Mouse (Mus musculus): ENCODE measurements around the gene Lcn6. TPM values are rescaled to one million over a fixed set of nuclear protein-coding genes. Genes with fewer than 3 reads are reported as not detected.
A peak's percentile ranks its signal among the peaks of the same experiment; 100 is the strongest.

Gene Lcn6
- polyA plus RNA-seq, 1 experiment: not detected

DNA sequence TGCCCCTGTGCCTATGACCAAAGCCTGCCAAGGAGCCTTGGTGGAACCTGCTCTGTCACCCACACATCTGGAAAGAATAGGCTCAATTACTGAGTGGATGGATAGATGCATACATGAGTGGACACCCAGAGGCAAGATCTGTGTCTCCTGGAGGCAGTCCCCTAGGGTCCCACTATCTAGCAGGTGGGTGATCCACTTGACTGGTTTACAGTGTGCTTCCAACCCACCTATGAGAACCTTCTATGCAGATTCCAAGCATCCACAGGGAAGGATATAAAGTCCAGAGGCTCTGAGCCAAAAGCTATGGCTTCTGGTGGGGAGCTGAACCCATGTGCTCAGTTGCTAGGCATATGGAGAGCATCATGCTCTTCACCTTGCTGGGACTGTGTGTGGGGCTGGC, 18.9 kb upstream of the Lcn6 start, which contains the start of gene Lcn5:
TSS of gene Lcn5 (plus strand) at position 301 of the 400 bp plus-strand sequence.
- Histone ChIP-seq H3K4me3 (replicated peaks; ENCODE audit: extremely low read depth, low read depth, low read length) (no peak within 1 kb of the TSS), H3K4me1 (ENCODE audit: control insufficient read depth, insufficient read depth, low read length) (no peaks in the 10 kb centered on the region)
- TF ChIP-seq CTCF (IDR thresholded peaks at IDR 0.05; ENCODE audit: insufficient read depth, low read length) (no peak), POLR2A (IDR thresholded peaks at IDR 0.05; ENCODE audit: borderline replicate concordance, extremely low read depth, low read depth, low read length) (no peak)
- DNase-seq: no peak

- Histone ChIP-seq H3K4me1 (ENCODE audit: control insufficient read depth, insufficient read depth, low read length) (no peaks in the 10 kb centered on the region), H3K4me3 (replicated peaks; ENCODE audit: extremely low read depth, low read depth, low read length) (no peak overlapping the region)
- DNase-seq: no peak
- WGBS: 75% methylated on average over 8 of the region's 8 CpGs
- TF ChIP-seq POLR2A (IDR thresholded peaks at IDR 0.05; ENCODE audit: borderline replicate concordance, extremely low read depth, low read depth, low read length) (no peak), CTCF (IDR thresholded peaks at IDR 0.05; ENCODE audit: insufficient read depth, low read length) (no peak)
These were observed 16.3 kb upstream of the Lcn6 start for GRCm38 (mm10) chr2:25660279-25660678.

- no peak overlapping the region for H3K4me3 ChIP-seq (replicated peaks; ENCODE audit: extremely low read depth, low read depth, low read length)
- DNase-seq: no peak
- WGBS: 77% methylated on average over 6 of the region's 6 CpGs
- no peaks in the 10 kb centered on the region for H3K4me1 ChIP-seq (ENCODE audit: control insufficient read depth, insufficient read depth, low read length)
- TF ChIP-seq CTCF (IDR thresholded peaks at IDR 0.05; ENCODE audit: insufficient read depth, low read length) (no peak), POLR2A (IDR thresholded peaks at IDR 0.05; ENCODE audit: borderline replicate concordance, extremely low read depth, low read depth, low read length) (no peak)
These were observed 15.2 kb upstream of the Lcn6 start for GRCm38 (mm10) chr2:25661245-25661970.

DNA sequence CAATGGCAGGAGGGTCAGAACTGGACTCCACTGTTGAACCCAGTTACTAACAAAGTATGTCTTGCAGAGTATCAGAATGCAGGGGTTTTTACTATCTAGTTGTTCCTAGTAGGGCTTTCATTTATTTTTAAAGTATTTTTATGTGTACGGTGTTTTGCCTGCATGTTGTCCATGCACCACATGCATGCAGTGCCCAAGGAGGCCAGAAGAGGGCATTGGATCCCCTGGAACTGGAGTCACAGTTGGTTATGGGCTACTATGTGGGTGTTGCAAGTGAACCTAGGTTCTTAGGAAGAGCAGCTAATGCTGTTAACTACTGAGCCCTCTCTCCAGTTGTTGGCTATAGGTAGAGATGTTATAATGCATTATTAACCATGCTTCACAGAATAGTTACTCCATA, 13.1 kb upstream of the Lcn6 start:
- WGBS: 50% methylated on average over 1 of the region's 1 CpGs
- Histone ChIP-seq H3K4me1 (ENCODE audit: control insufficient read depth, insufficient read depth, low read length) (no peaks in the 10 kb centered on the region), H3K4me3 (replicated peaks; ENCODE audit: extremely low read depth, low read depth, low read length) (no peak overlapping the region)
- peak; percentile 31 for DNase-seq
- no peak for TF ChIP-seq POLR2A (IDR thresholded peaks at IDR 0.05; ENCODE audit: borderline replicate concordance, extremely low read depth, low read depth, low read length)
- peak; percentile 73 for TF ChIP-seq CTCF (IDR thresholded peaks at IDR 0.05; ENCODE audit: insufficient read depth, low read length)

DNA sequence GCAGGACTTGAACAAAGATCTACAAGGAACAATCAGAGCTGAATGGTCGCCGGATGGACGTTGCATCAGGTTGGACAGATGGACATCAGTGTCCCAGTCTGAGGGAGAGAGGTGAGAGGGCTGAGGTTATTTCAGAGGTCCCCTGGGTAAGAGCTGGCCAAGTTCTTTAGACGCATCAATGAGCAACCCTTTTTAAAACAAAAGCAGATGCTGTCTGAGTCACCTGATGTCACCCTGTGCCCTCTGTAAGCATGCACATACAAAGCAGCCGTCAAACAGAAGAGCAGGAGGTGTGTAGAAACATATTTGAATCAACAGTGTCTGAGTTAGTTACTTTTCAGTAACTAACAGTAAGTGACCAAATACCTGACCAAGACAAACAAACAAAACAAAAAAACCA, 12.5 kb upstream of the Lcn6 start:
- WGBS: 81% methylated on average over 5 of the region's 5 CpGs
- DNase-seq: no peak
- no peak for TF ChIP-seq POLR2A (IDR thresholded peaks at IDR 0.05; ENCODE audit: borderline replicate concordance, extremely low read depth, low read depth, low read length)
- TF ChIP-seq CTCF (IDR thresholded peaks at IDR 0.05; ENCODE audit: insufficient read depth, low read length): no peak
- Histone ChIP-seq H3K4me3 (replicated peaks; ENCODE audit: extremely low read depth, low read depth, low read length) (no peak overlapping the region), H3K4me1 (ENCODE audit: control insufficient read depth, insufficient read depth, low read length) (no peaks in the 10 kb centered on the region)

DNA sequence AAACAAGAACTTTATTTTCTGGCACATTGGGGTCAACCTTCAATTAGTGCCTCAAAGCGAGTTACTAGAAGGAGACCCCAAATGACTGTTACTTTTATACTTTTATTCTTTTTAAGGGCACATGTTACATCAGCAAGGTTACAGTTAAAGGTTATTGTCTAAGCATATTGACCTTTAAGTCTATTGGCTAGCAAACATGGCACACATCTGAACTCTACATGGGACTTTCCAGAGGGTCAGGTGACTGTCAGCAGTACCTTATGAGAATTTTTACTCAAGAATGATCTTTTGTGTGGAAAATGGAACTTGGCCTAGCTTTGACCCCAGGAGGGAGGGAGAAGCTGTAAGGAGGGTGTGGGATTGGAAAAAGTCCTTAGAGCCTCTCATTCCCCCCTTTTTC, 10.1 kb upstream of the Lcn6 start:
- DNase-seq: no peak
- WGBS: 48% methylated on average over 1 of the region's 1 CpGs

DNA sequence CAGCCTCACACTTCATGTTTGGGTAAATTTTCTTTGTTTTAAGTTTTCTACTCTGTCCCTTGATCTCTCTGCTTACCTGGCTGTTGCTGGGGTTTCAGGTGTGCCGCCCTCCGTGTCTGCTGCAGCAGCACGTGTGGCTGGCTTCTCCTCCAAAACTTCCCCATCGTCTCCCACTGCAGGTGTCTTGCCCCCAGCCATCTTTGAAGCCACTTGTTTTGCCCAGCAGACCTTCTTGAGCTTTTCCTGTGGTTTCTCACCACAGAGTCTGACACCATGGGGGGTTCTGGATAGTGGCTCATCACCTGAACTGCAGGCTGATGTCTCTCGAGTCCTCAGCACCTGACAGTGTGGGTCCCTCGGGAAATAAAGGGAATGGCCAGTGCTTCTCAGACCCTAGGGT, 3.0 kb downstream of the Lcn6 start:
- 78% methylated on average over 6 of the region's 6 CpGs for WGBS
- no peak overlapping the region for H3K4me3 ChIP-seq (replicated peaks; ENCODE audit: extremely low read depth, low read depth, low read length)
- DNase-seq: no peak
- no peaks in the 10 kb centered on the region for H3K4me1 ChIP-seq (ENCODE audit: control insufficient read depth, insufficient read depth, low read length)
- TF ChIP-seq CTCF (IDR thresholded peaks at IDR 0.05; ENCODE audit: insufficient read depth, low read length): no peak
- TF ChIP-seq POLR2A (IDR thresholded peaks at IDR 0.05; ENCODE audit: borderline replicate concordance, extremely low read depth, low read depth, low read length): no peak

More for the DNA sequence above, 10.1 kb upstream of the Lcn6 start:
- TF ChIP-seq CTCF (IDR thresholded peaks at IDR 0.05; ENCODE audit: insufficient read depth, low read length): no peak
- TF ChIP-seq POLR2A (IDR thresholded peaks at IDR 0.05; ENCODE audit: borderline replicate concordance, extremely low read depth, low read depth, low read length): no peak
- H3K4me1 ChIP-seq (ENCODE audit: control insufficient read depth, insufficient read depth, low read length): no peaks in the 10 kb centered on the region
- no peak overlapping the region for H3K4me3 ChIP-seq (replicated peaks; ENCODE audit: extremely low read depth, low read depth, low read length)

DNA sequence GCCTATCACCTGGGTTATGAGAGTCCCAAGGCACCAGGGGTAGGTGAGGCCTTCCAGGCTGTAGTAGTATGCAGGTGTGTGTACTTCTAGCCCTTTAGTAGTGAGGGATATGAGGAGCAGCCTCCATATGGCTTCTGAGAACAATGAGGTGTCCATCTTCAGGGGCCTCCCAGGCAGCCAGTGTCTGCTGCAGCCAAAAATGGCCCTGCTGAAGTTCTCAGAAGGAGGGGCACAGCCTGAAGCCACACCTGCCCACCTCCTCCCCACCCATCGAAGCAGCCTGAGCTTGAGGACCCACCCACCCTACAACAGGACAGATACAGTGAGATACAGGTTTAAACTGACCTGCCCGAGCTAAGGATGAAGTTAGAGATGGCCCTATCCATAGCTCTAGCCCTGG, 5.8 kb downstream of the Lcn6 start, which contains the start of gene Lcn10:
TSS of gene Lcn10 (plus strand) at position 301 of the 400 bp plus-strand sequence.
- no peak for DNase-seq
- Histone ChIP-seq H3K4me3 (replicated peaks; ENCODE audit: extremely low read depth, low read depth, low read length) (no peak within 1 kb of the TSS), H3K4me1 (ENCODE audit: control insufficient read depth, insufficient read depth, low read length) (no peaks in the 10 kb centered on the region)
- TF ChIP-seq POLR2A (IDR thresholded peaks at IDR 0.05; ENCODE audit: borderline replicate concordance, extremely low read depth, low read depth, low read length): no peak
- TF ChIP-seq CTCF (IDR thresholded peaks at IDR 0.05; ENCODE audit: insufficient read depth, low read length): no peak
- WGBS: 54% methylated on average over 2 of the region's 2 CpGs

- TF ChIP-seq CTCF (IDR thresholded peaks at IDR 0.05; ENCODE audit: insufficient read depth, low read length): no peak
- TF ChIP-seq POLR2A (IDR thresholded peaks at IDR 0.05; ENCODE audit: borderline replicate concordance, extremely low read depth, low read depth, low read length): no peak
- H3K4me3 ChIP-seq (replicated peaks; ENCODE audit: extremely low read depth, low read depth, low read length): no peak overlapping the region
- no peak for DNase-seq
- 69% methylated on average over 4 of the region's 4 CpGs for WGBS
- no peaks in the 10 kb centered on the region for H3K4me1 ChIP-seq (ENCODE audit: control insufficient read depth, insufficient read depth, low read length)
These were observed 10.4 kb downstream of the Lcn6 start for GRCm38 (mm10) chr2:25686941-25687340.

- Histone ChIP-seq H3K4me3 (replicated peaks; ENCODE audit: extremely low read depth, low read depth, low read length) (no peak overlapping the region), H3K4me1 (ENCODE audit: control insufficient read depth, insufficient read depth, low read length) (no peaks in the 10 kb centered on the region)
- TF ChIP-seq POLR2A (IDR thresholded peaks at IDR 0.05; ENCODE audit: borderline replicate concordance, extremely low read depth, low read depth, low read length) (no peak), CTCF (IDR thresholded peaks at IDR 0.05; ENCODE audit: insufficient read depth, low read length) (peak; percentile 59)
- peak; percentile 55 for DNase-seq
These were observed 18.0 kb downstream of the Lcn6 start for GRCm38 (mm10) chr2:25694605-25695004.

Measured in lung, adult 2 months (tissue).